Mouse (Mus musculus): ENCODE measurements around the gene Il1f10.

The Il1f10 gene

DNA sequence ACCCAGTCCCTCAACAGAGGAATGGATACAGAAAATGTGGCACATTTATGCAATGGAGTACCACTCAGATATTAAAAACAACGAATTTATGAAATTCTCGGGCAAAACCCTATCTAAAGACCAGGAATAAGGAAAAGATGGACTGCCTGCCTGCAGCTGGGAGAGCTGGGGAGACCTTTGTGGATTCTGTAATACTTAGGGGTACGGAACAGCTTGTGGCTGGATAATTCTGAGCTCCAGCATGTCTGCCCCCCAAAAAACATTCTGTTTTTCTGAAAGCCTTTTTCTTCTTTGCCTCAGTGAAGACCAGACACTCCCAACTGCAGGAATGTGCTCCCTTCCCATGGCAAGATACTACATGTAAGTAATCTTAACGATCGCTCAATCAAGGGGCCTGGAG is at the start of gene Il1f10:
Il1f10 (plus strand) TSS at position 301 of the 400 bp plus-strand sequence.
- DNase-seq (ENCODE audit: low read depth, low spot score), result no peak

DNA sequence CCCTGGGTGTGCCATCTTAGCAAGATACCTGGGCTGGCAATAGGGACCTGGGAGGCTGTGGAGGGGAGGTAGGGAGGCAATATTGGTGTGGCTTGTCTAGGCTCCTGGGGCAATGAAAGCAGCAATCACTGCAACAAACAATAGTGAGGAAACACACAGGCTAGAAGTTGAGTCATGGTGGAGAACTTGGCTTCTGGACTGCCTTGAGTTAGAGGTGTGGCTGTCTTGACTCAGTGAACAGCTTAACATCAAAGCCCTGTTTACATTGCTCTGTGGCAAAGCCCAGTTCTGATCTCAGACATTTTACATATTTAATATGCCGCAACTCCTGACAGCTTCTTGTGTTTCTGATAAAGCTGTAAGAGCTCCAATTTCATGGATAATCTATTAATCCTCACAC is 23.5 kb upstream of the Il1f10 start:
- DNase-seq (ENCODE audit: low read depth, low spot score), result no peak

DNA sequence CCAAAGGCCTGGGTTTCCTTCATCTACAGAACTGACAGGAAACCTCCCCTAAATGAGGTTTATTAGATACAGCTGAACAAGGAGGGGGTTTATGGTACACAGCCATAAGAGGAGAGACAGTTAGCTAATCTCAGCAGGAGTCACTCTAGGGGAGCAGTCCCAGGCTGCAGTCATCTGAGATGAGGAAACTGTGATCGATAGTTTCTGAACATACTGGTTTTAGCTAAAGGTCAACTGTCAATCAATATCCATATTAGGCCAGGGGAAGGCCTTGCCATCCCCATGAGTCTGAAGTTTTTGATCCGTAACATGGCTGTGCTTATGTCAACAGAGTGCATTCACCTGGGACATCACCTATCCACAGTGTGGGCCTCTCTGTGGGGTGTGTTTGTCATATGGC is 17.4 kb upstream of the Il1f10 start:
- DNase-seq (ENCODE audit: low read depth, low spot score), result no peak

GRCm38 (mm10) chr2:24275146-24275545 is 15.8 kb upstream of the Il1f10 start:
- no peak for DNase-seq (ENCODE audit: low read depth, low spot score)

DNA sequence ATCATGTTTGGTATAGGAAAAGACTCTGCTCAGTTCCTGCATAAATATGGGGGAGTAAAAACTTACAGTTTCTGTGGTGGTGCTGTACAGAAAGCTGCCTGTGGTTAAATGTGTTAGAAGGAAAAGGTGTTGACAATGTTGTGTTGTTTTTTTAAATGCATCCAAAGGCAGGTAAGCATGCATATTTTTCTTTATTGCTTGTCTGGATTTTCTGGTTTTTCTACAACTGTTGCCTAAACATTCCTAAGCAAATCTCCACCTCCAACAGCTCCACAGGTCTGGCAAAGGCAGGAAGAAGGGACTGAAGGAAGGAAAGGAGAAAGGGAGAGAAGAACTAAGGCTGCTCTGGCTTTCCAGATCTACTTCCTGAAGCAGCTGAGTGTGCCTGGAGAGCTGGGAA is 14.3 kb upstream of the Il1f10 start, which contains the start of gene Il1f5:
Il1f5 (plus strand) TSS at position 301 of the 400 bp plus-strand sequence.
- DNase-seq (ENCODE audit: low read depth, low spot score), result no peak

- no peak for DNase-seq (ENCODE audit: low read depth, low spot score)
These were observed 3.6 kb downstream of the Il1f10 start for GRCm38 (mm10) chr2:24294616-24295015.

- peak; percentile 20 for DNase-seq (ENCODE audit: low read depth, low spot score)
These were observed 5.8 kb downstream of the Il1f10 start for GRCm38 (mm10) chr2:24296837-24297236.

- DNase-seq (ENCODE audit: low read depth, low spot score), result no peak
These were observed 20.5 kb downstream of the Il1f10 start for GRCm38 (mm10) chr2:24311302-24312001.

DNA sequence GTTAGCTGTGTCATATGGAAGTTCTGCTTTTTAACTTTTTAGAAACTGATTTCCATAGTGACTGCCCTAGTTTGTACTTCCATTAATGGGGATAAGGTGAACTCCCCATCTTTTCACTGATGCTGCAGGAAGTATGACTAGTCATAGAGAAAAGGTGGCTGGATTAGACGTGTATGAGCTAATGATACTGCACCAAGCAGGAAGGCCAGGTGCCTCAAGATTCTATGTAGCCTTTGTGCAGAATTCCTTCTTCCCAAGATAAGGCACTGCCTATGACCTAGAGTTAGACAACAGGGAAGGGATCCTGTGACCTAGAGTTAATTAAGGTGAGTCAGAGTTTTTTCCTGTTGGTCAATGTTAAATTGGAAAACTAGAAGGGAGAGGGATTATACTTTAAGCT is 25.9 kb downstream of the Il1f10 start:
- no peak for DNase-seq (ENCODE audit: low read depth, low spot score)

- DNase-seq (ENCODE audit: low read depth, low spot score), result no peak
These were observed 27.1 kb downstream of the Il1f10 start for GRCm38 (mm10) chr2:24317919-24318598.

DNA sequence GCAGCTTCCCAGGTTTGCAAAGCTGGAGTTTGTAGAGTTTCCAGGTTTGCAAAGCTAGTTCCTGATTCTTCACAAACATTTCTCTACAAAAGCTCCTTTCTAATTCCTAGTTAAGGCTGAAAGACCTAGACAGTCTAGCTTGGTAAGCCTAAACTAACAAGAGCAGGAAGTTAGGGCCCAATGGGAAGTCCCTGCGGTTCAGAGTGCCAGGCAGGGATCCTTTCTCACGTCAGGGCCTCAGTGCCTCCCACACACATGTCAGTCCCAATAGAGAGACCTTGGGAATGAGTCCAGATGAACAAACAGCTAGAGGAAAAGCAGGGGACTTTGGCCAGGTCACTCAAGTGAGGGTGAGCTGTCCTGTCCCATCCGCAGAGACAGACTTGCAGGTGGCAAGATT is 44.3 kb downstream of the Il1f10 start:
- DNase-seq (ENCODE audit: low read depth, low spot score), result no peak

DNA sequence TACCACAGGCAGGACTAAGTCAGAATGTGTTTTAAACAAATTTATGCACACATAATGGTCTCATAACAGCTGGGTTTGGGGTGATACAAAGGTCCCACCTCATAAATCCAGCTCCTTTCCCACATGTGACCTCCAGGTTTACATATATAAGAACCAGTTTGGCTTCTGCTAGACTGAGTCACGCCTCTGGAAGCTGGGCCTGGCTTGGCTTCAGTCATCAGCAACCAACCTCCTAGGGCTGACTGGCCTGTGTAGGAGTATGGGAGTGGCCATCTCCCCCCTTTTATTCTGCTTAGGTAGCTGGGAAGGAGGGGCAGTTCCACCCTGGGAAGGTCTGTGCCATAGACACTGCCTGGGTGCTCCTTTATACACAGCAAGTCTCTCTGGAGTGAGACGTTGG is 45.5 kb downstream of the Il1f10 start, which contains the start of gene Il1rn:
Il1rn (plus strand) TSS at position 309 of the 400 bp plus-strand sequence.
- no peak for DNase-seq (ENCODE audit: low read depth, low spot score)

- DNase-seq (ENCODE audit: low read depth, low spot score), result no peak
These were observed 50.4 kb downstream of the Il1f10 start for GRCm38 (mm10) chr2:24341395-24341885.
